Mouse (Mus musculus) lung, postnatal 4 days (tissue): ENCODE results near the gene Speer4d.
A peak's percentile ranks its signal among the peaks of the same experiment; 100 is the strongest.
"Not testable (repeated sequence)": the region's sequence is repeated elsewhere in the genome, so short reads cannot be mapped to it uniquely, and the experiment has no call there.

Experiments
- DNase-seq, 2 experiments: peaks; one replicate each; pipeline ENCODE4 v3.0.0; 2021

Speer4d gene

DNA sequence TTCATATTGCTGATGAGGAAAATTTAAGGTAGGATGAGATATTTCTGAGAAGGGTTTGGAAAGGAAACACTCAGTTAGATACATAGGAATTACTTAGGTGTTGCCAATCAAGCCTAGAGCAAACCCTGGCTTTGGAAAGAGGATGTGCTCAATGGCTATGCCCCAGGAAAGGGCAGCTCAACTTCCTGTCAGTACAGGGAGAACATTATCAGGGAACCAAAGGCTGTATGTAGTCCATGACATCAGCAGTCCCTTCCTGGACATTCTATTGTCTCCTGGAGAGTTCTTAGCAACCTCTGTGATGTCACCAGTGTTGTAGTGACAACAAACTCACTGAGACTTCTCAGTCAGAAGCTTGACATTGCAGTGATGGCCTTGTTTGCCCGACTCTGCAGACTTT, at the start of gene Speer4d:
Gene Speer4d, plus strand, starts transcription at position 301 of the 400 bp plus-strand sequence.
- DNase-seq: not testable (repeated sequence)

DNA sequence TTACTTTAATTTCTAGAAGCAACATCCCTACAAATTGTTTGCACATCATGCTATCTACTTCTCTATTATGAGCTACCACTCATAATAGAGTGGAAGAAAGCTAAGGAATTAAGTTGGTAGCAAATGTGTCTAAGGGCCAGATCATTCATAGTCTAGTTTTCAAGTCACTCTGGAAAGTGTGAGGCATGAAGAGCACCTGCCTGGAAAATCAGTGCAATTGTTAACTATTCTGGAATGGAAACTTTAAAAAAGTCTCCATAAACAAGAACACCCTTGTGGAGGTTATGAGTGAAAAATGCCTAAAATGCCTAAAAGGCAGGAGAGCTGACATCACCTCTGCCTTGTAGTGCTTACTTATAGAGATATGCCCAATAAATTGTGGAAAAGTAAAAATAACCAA, 45.1 kb upstream of the Speer4d start:
- not testable (repeated sequence) for DNase-seq

DNA sequence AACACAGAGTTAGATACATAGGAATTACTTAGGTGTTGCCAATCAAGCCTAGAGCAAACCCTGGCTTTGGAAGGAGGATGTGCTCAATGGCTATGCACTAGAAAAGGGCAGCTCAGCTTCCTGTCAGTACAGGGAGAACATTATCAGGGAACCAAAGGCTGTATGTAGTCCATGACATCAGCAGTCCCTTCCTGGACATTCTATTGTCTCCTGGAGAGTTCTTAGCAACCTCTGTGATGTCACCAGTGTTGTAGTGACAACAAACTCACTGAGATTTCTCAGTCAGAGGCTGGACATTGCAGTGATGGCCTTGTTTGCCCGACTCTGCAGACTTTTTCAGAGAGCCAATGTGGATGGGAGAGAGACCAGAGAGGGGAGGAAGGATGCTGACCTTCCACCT, 41.8 kb upstream of the Speer4d start, which contains the start of gene Gm21083:
Gene Gm21083, plus strand, starts transcription at position 301 of the 400 bp plus-strand sequence.
- not testable (repeated sequence) for DNase-seq

DNA sequence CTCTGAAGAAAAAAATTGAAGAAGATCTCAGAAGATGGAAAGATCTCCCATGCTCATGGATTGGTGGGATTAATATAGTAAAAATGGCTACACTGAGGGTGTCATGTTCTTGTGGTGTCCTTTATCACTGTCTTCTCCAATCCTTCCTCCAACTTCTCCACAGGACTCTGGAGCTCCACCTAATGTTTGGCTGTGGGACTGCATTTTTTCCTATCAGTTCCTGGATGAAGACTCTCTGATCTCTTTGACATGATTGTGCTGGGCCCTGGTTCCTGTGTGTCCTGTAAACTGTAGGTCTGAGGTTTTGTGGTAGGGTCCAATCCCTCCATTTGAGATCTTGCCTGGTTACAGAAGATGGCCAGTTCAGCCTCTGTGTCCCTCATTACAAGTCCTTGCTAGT, 32.5 kb upstream of the Speer4d start:
- not testable (repeated sequence) for DNase-seq

DNA sequence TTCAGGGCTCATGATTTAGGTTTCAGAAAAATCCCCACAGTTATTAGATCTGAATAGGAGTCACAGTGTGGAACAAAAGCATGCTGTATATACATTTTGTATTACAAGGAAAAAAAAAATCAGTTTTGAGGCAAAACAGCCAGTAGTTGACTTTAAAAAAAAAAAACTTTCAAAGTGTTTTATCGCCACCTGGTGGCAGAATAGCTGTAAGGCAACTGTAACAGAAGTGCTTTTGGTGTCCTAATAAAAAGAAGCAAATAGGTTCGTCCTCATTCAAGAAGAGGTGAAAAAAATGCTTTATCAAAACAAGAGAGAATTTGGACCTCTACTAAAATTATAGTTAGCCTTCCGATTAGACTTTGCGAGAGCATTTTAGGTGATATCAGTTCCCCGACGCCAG, 30.6 kb upstream of the Speer4d start:
- not testable (repeated sequence) for DNase-seq

DNA sequence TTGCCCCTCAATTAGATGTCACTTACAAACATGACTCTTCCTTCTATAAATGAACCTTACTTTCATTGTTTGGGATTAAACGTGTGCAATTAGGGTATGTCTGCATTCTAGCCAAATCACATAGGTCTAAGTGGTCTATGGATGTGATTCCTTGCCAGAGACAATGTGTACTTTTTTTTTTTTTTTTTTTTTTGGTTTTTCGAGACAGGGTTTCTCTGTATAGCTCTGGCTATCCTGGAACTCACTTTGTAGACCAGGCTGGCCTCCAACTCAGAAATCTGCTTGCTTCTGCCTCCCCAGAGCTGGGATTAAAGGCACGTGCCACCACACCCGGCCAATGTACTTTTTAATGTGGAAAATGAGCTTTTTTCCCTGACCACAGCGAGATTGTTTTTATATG, 28.2 kb upstream of the Speer4d start:
- not testable (repeated sequence) for DNase-seq

DNA sequence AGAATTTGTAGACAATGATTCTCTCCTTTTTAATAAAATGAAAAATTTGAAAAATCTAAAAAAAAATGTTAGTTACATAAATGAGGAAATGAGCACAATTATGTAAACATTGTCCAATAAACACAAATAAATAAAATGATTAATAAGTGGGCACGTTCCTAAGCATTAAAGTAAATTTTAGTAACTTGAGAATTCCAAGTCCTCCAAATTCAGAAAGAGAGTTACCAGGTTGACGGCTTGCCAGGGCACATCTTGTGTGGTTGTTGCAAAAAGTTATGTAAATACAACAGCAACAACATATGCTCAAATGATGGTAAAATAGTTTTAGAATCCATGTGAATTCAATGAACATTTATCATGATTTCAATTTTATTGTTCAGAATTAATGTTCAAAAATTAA, 27.3 kb upstream of the Speer4d start:
- DNase-seq: not testable (repeated sequence)

DNA sequence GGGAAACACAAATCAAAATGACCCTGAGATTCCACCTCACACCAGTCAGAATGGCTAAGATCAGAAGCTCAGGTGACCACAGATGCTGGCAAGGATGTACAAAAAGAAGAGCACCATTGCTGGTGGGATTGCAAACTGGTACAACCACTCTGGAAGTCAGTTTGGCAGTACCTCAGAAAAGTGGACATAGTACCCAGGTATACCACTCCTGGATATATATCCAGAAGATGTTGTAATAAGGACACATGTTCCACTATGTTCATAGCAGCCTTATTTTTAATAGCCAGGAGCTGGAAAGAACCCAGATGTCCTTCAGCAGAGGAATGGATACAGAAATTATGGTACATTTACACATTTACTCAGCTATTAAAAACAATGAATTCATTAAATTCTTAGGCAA, 20.0 kb upstream of the Speer4d start:
- not testable (repeated sequence) for DNase-seq

DNA sequence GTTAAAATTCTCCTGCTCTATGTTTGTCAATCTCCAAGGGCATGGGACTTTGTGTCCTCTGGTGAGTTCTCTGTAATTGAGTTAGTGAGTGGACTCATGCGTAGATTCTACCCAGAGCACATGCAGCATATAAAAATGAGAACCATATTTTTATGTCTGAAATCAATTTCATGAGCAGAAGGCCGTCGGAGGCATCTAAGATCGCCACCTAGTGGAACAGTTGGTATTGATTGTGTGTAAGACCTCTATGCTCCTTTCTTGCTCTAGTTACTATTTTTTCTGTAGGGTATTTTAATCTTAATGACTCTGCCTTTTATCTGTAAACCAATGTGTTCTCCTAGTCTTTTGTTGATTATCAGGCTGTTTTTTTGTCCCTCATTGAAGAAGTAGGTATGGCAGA, 18.5 kb upstream of the Speer4d start:
- not testable (repeated sequence) for DNase-seq

DNA sequence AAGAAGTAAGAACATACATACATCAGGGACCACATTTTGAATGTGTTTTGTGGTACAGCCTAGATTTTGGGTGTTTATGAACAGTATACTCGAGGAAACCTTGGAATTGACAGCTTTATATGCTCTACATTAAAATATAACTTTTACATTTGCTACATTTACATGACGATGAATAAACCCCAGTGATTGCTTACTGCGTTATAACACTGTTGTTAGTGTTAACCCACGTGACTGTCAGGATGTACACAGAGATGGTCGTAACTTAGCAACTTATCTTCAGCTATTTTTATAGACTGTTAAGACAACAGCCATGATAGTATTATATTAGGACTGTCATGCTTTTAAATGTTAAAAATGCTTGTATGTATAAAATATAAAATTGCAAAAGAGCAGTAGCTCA, 17.4 kb upstream of the Speer4d start:
- not testable (repeated sequence) for DNase-seq

DNA sequence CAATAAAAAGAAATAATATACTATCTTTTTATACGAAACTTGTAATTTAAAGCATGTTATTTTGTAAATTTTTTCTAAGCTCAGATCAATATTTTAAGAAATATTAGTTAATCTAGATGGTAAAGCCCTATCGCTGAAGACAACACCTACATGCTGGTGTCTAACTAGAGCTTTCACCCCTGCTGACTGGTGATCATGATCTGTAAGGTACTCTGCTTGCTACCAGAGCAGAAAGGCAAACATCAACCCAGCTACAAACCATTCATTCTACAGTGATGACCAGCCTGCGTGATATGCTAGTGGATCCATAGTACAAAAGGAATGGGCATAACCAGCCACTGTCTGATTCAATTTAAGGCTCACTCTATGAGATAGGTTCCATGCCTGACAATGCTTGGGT, 16.9 kb upstream of the Speer4d start:
- DNase-seq: not testable (repeated sequence)

DNA sequence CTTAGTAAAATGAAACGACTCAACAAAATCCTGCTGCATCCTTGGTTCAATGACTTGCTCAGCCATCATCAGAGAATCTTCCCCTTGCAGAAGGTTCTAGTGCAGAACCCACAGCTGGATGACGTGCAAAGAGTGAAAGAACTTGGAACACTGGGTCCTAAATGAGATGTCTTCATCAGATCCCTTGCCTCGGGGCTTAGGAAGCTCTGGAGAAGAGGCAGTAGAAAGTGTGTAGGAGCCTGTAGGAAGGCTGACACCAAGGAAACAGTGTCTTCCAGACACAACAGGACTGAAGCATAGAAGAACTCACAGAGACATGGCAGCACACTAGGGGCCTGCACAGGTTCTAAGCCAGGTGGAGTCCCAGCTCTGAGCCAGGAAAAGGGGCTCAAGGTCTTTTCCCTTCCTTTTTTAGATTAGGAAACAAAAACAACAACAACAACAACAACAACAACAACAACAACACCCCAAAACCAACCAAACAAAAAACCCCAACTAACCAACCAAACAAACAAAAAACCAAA, 16.4 kb upstream of the Speer4d start:
- DNase-seq: not testable (repeated sequence)

DNA sequence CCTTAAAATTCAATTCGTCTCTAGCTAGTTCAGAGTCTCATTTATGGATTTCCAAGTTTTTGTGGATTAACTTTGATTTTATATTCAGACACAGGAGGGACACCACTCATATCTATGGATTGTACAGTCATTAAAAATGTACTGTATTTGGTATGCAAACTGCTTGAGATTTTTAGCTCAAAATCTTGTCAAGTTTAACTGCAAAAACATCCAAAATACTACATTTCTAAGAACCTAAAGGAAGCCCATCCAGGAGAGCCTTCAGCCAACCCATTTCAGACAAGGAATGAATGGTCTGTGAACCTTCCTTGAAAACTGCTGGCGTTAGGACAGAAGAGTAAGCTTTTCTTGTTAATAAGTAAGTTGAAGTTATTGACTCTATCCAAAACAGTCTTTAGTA, 15.9 kb upstream of the Speer4d start:
- not testable (repeated sequence) for DNase-seq

DNA sequence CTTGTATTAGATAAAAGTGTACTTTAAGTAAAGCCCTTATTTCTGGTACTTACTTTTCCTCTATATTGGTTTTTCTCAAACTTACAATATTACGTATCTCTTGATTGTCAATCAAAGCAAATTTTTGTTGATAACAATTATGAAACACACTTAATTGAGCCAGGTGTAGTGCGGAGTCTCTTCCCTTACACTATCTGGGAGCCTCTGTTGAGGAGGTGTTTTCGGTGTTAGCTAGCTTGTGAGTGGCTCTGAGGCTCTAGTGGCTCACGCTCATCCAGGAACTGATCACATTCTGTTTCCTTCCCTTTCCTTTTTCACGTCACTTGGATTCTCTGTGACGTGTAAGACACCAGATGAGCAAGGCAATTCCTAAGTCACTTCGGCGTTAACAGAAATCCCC, 15.3 kb upstream of the Speer4d start:
- DNase-seq: not testable (repeated sequence)

DNA sequence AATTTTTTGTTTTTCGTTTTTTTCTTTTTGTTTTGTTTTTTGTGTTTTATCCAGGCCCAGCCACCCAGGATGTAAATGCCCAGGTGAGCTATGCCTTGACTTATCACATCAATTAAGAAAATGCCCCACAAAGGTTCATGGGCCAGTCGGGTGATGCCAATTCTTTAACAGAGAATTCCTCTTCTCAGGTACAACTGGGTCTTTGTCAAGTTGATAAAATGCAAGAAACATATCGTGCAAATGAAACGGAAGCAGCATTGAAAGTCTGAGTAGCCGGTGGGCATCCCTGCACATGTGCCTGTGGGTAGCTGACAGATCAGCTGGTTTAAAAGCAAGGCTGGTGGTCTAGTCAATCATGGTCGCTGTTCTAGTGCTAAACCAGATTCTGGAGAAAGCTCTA, 12.2 kb upstream of the Speer4d start:
- peak; percentile 20 to 23 for DNase-seq

DNA sequence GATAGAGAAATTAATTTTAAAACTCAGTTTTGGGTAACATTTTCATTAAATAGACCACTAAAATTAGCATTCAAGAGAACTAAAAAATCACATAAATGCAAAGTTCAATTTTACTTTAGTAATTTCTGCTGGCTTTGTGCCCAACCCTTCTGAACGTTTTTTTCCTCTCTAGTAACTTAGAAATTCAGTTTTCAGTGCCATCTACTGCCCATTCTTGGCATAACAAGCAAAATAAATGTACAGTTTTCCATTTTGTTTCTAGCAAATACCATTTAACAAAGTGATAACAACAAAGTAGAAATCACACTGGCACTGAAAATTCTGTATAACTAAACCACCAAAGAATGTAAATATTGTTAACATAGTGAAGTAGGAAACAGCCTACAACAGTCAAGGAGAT, 8.2 kb upstream of the Speer4d start:
- DNase-seq: not testable (repeated sequence)

DNA sequence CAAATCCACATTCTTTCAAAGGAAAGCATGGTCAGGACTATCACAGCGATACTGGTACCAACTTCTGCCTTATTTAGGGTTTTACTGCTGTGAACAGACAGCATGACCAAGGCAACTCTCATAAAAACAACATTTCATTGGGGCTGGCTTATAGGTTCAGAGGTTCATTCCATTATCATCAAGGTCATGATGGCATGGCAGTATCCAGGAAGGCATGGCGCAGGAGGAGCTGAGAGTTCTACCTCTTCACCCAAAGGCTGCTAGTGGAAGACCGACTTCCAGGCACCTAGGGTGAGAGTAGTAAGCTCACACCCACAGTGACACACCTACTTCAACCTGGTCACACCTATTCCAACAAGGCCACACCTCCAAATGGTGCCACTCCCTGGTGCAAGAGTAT, 2.7 kb upstream of the Speer4d start:
- not testable (repeated sequence) for DNase-seq

DNA sequence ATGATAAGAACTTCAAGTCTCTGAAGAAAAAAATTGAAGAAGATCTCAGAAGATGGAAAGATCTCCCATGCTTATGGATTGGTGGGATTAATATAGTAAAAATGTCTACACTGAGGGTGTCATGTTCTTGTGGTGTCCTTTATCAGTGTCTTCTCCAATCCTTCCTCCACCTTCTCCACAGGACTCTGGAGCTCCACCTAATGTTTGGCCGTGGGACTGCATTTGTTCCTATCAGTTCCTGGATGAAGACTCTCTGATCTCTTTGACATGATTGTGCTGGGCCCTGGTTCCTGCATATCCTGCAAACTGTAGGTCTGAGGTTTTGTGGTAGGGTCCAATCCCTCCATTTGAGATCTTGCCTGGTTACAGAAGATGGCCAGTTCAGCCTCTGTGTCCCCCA, 9.3 kb downstream of the Speer4d start:
- not testable (repeated sequence) for DNase-seq

DNA sequence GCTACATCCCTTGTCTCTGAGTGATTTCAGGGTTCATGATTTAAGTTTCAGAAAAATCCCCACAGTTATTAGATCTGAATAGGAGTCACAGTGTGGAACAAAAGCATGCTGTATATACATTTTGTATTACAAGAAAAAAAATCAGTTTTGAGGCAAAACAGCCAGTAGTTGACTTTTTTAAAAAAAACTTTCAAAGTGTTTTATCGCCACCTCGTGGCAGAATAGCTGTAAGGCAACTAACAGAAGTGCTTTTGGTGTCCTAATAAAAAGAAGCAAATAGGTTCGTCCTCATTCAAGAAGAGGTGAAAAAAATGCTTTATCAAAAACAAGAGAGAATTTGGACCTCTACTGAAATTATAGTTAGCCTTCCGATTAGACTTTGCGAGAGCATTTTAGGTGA, 11.2 kb downstream of the Speer4d start:
- not testable (repeated sequence) for DNase-seq

DNA sequence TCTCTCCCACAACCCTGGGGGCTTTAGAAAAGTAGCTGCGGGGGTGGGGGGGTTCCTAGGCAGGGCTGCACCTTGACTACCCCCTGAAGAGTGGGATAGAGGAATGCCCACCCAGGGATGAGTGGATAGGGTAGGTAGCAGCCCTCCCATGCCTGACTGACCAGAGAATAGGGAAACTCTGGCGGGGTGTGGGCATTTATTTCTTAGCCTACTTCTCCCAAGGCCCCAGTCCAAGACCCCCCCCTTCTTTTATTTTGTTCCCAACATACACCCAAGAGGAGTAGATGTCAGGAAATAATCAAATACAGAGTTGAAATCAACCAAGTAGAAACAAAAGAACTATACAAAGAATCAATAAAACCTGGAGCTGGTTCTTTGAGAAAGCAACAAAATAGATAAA, 18.8 kb downstream of the Speer4d start:
- not testable (repeated sequence) for DNase-seq

DNA sequence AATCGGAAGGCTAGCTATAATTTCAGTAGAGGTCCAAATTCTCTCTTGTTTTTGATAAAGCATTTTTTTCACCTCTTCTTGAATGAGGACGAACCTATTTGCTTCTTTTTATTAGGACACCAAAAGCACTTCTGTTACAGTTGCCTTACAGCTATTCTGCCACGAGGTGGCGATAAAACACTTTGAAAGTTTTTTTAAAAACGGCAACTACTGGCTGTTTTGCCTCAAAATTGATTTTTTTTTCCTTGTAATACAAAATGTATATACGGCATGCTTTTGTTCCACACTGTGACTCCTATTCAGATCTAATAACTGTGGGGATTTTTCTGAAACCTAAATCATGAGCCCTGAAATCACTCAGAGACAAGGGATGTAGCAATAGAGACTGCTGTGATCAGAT, 26.8 kb downstream of the Speer4d start:
- not testable (repeated sequence) for DNase-seq

DNA sequence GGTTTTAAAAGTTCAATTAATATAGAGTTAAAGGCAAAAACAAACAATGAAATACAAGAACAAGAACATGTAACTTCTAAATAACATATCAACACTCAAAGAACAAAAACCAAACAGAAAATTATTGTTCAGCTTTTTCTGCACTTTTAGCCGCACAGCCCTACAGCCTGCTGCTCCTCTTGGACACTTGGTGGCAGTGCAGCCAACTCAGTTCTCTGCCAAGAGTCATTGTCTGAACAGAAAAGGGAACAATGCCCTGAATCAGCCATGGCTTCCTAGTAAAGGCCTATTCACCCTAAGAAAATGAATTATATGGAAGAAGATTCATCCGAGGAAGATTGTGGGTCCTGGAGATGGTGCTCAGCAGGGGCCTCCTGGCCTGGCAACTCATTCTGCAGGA, 33.5 kb downstream of the Speer4d start:
- DNase-seq: not testable (repeated sequence)

DNA sequence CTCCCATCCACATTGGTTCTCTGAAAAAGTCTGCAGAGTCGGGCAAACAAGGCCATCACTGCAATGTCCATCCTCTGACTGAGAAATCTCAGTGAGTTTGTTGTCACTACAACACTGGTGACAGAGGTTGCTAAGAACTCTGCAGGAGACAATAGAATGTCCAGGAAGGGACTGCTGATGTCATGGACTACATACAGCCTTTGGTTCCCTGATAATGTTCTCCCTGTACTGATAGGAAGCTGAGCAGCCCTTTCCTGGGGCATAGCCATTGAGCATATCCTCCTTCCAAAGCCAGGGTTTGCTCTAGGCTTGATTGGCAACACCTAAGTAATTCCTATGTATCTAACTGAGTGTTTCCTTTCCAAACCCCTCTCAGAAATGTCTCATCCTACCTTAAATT, 38.1 kb downstream of the Speer4d start, which contains the start of gene 4930572O03Rik:
Gene 4930572O03Rik, minus strand, starts transcription at position 101 of the 400 bp plus-strand sequence.
- not testable (repeated sequence) for DNase-seq

DNA sequence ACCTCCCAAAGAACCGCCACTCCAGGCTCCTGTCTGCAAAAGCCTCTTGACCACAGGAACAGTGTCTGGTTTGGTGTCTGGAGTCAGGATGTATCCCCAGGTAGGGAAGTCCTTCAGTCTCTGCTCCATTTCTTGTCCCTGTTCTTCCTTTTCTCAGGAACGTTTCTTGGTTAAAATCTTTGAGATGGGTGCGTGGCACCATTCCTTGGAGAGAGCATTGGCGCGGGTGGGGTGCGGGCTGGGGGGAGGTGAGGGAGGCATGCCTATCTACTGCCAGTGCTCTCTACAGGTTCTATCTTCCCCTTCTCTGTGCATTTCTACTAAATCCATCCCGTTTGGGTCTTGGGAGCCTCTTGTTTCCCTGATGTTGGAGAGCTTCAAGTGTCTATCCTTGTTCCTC, 45.0 kb downstream of the Speer4d start:
- DNase-seq: not testable (repeated sequence)

DNA sequence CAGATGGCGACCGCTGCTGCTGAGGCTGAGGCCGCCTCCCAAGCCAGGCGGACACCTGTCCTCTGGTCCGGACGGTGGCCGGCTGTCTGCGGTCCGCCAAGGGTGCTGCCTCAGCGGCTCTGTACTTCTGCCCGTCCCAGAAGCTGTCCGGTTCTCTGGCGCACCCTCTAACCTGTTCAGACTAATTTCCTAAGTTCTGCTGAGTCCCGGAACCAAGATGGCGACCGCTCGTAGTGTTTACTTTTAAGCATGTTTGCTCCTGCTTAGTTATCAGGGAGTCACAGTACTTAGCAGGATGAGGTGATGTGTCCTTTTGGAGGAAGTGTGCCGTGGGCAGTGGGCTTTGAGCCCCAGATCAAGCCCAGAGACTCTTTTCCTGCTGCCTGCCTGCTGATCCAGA, 51.9 kb downstream of the Speer4d start:
- not testable (repeated sequence) for DNase-seq
